8 mouse cellular contexts compared by ENCODE assay signal in genomic region chr10:81415549-81416310, GRCm38 (mm10). TPM values are rescaled to one million over a fixed set of nuclear protein-coding genes. Genes with fewer than 3 reads are reported as not detected.
A peak's percentile ranks its signal among the peaks of the same experiment; 100 is the strongest.
DNase-seq lines count a peak whose midpoint lies in the region; ATAC-seq lines count a peak whose summit lies in the region.

No protein-coding gene starts in this region.

- no peak overlapping the region for H3K4me2 ChIP-seq in forebrain, embryonic 15.5 days (replicated peaks)

- H3K27me3 ChIP-seq in forebrain, embryonic 15.5 days, result no peaks in the 10 kb centered on the region

- no peak overlapping the region for H3K4me3 ChIP-seq in forebrain, embryonic 15.5 days

- WGBS in forebrain, embryonic 15.5 days, result 65% methylated on average over 17 of the region's 17 CpGs

- DNase-seq in kidney, adult 18-20 months, result peak; percentile 53
- no peak for DNase-seq in kidney, postnatal 14 days
- peak; percentile 68 to 71 for DNase-seq in cerebellum, postnatal 14 days
- peak; percentile 56 for DNase-seq in kidney, postnatal 10 days
- DNase-seq in adipocyte (ENCODE audit: low spot score), result no peak
- no peak for DNase-seq in frontal cortex, postnatal 36 days (ENCODE audit: low spot score in 2 of 2)

- no peak for ATAC-seq in forebrain, embryonic 15.5 days (replicated peaks)
- no peak for ATAC-seq in granulocyte monocyte progenitor cell, adult 5-6 weeks (replicated peaks; ENCODE audit: poor library complexity, severe bottlenecking)

- no peaks in the 10 kb centered on the region for H3K9me3 ChIP-seq in forebrain, embryonic 15.5 days

- H3K36me3 ChIP-seq in forebrain, embryonic 15.5 days, result no peaks in the 10 kb centered on the region; the same call in 1 of the 2 replicates

- H3K4me1 ChIP-seq in forebrain, embryonic 15.5 days, result peaks cover 70% of the 10 kb centered on the region

- no peak overlapping the region for H3K9ac ChIP-seq in forebrain, embryonic 15.5 days (replicated peaks)

- H3K27ac ChIP-seq in forebrain, embryonic 15.5 days (replicated peaks), result peak overlapping the region; percentile 89

RNA-seq across cellular contexts. Expression of gene Smim24, which starts 22.9 kb away (rescaled TPM):
- 1.2 and 1.8 TPM in 2 replicates for polyA plus RNA-seq in forebrain, embryonic 15.5 days (2015; fragmentation: Nextera tagmentation; extraction: Ambion mirVana)
- total RNA-seq in granulocyte monocyte progenitor cell, adult 5-6 weeks (2014; fragmentation: Nextera tagmentation), result 37.5 and 43.6 TPM in 2 replicates
- 11.5 and 13.3 TPM in 2 replicates for total RNA-seq in granulocyte monocyte progenitor cell, adult 5-6 weeks (2017)

RNA-seq across cellular contexts. Expression of gene Gm48552, which starts 26.9 kb away (rescaled TPM):
- polyA plus RNA-seq in forebrain, embryonic 15.5 days (2015; fragmentation: Nextera tagmentation; extraction: Ambion mirVana), result 2.9 and 3.1 TPM in 2 replicates
- 2.2 TPM in 1 of 2 replicates, not detected in the other for total RNA-seq in granulocyte monocyte progenitor cell, adult 5-6 weeks (2014; fragmentation: Nextera tagmentation)
- total RNA-seq in granulocyte monocyte progenitor cell, adult 5-6 weeks (2017), result not detected in 2 replicates

RNA-seq across cellular contexts. Expression of gene Gm48551, which starts 31.5 kb away (rescaled TPM):
- 5.4 and 6.6 TPM in 2 replicates for polyA plus RNA-seq in forebrain, embryonic 15.5 days (2015; fragmentation: Nextera tagmentation; extraction: Ambion mirVana)
- total RNA-seq in granulocyte monocyte progenitor cell, adult 5-6 weeks (2014; fragmentation: Nextera tagmentation), result 4.0 TPM in 1 of 2 replicates, not detected in the other
- total RNA-seq in granulocyte monocyte progenitor cell, adult 5-6 weeks (2017), result 0.30 TPM in 1 of 2 replicates, not detected in the other

RNA-seq across cellular contexts. Expression of gene Dohh, which starts 31.5 kb away (rescaled TPM):
- polyA plus RNA-seq in forebrain, embryonic 15.5 days (2015; fragmentation: Nextera tagmentation; extraction: Ambion mirVana), result 88.2 and 89.0 TPM in 2 replicates
- total RNA-seq in granulocyte monocyte progenitor cell, adult 5-6 weeks (2014; fragmentation: Nextera tagmentation), result 12.2 and 34.9 TPM in 2 replicates
- total RNA-seq in granulocyte monocyte progenitor cell, adult 5-6 weeks (2017), result 41.8 and 46.2 TPM in 2 replicates

RNA-seq across cellular contexts. Expression of gene Fzr1, which starts 37.4 kb away (rescaled TPM):
- polyA plus RNA-seq in forebrain, embryonic 15.5 days (2015; fragmentation: Nextera tagmentation; extraction: Ambion mirVana), result 133 and 135 TPM in 2 replicates
- 14.8 and 17.0 TPM in 2 replicates for total RNA-seq in granulocyte monocyte progenitor cell, adult 5-6 weeks (2014; fragmentation: Nextera tagmentation)
- total RNA-seq in granulocyte monocyte progenitor cell, adult 5-6 weeks (2017), result 13.5 and 15.3 TPM in 2 replicates

Comparison
In these comparisons a context has a peak if more than half of its experiments do, and no peak if none do; other contexts are left out.
1. DNase-seq: peak in kidney, adult 18-20 months (single experiment), cerebellum, postnatal 14 days (2 of 2) and kidney, postnatal 10 days (single experiment); none in kidney, postnatal 14 days (single experiment), adipocyte (single experiment) and frontal cortex, postnatal 36 days (0 of 2).